Mouse (Mus musculus): ENCODE measurements around the gene Cct6b. TPM values are rescaled to one million over a fixed set of nuclear protein-coding genes. Genes with fewer than 3 reads are reported as not detected.

The Cct6b gene
- polyA plus RNA-seq, 1 experiment, result 0.16 TPM

DNA sequence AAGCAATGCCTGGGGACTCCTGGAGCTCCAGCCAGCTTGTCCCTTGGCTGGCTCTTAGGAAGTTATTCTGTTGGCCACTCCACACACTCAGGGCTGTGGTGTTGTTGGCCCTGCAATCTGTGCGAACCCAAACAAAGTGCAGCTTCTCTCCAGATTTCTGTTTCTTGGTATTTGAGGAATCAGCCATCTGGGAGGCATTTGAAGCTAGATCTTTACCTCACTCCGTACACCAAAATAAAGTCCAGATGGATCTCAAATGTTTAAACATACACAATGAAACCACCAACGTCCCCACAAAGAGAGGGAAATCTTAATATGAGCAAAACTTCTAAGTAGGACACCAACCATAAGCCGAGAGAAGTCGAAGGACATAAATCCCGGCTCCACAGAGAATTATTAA lies 71.5 kb downstream of the Cct6b start:
- no peaks in the 10 kb centered on the region for H3K4me1 ChIP-seq (replicated peaks; ENCODE audit: control insufficient read depth, insufficient read depth, low read length)
- WGBS, result 95% methylated on average over 6 of the region's 6 CpGs
- DNase-seq, result no peak

DNA sequence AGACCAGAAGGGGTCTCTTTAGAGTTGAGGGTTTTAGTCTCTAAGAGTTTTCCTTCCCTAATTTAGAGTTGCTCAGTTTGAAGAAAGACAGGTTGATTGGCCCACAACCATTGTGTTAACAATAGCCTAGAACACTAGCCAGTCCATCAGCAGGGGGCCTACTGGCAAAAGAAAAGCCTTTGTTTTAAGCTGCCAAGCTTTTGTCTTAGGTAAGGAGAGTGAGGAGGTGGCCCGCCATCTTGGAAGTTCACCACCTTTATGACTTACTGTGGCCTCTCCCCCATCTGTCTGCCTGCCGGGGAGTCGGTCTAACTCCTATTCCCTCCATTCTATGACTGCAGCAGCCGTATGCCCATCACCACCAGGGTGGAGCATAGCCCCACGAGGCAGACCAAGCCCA lies 73.6 kb downstream of the Cct6b start:
- H3K36me3 ChIP-seq (ENCODE audit: control insufficient read depth, insufficient read depth, low read length), result no peaks in the 10 kb centered on the region
- no peak overlapping the region for H3K27ac ChIP-seq (ENCODE audit: control insufficient read depth, insufficient read depth, low read length)
- H3K27me3 ChIP-seq (ENCODE audit: control insufficient read depth, insufficient read depth, low read length), result no peaks in the 10 kb centered on the region
- H3K4me1 ChIP-seq (replicated peaks; ENCODE audit: control insufficient read depth, insufficient read depth, low read length), result no peaks in the 10 kb centered on the region
- DNase-seq, result no peak
- 86% methylated on average over 5 of the region's 5 CpGs for WGBS
- TF ChIP-seq POLR2A (IDR thresholded peaks at IDR 0.05; ENCODE audit: control insufficient read depth, extremely low read depth, insufficient read depth, low read length, poor library complexity), result no peak
- no peak for TF ChIP-seq CTCF (IDR thresholded peaks at IDR 0.05; ENCODE audit: borderline replicate concordance, control insufficient read depth, extremely low read depth, insufficient read depth, low read length, poor library complexity)
- H3K4me3 ChIP-seq (ENCODE audit: control insufficient read depth, insufficient read depth, low read length), result no peak overlapping the region

More for the DNA sequence above, 71.5 kb downstream of the Cct6b start:
- no peak overlapping the region for H3K4me3 ChIP-seq (ENCODE audit: control insufficient read depth, insufficient read depth, low read length)
- TF ChIP-seq CTCF (IDR thresholded peaks at IDR 0.05; ENCODE audit: borderline replicate concordance, control insufficient read depth, extremely low read depth, insufficient read depth, low read length, poor library complexity), result no peak
- no peak for TF ChIP-seq POLR2A (IDR thresholded peaks at IDR 0.05; ENCODE audit: control insufficient read depth, extremely low read depth, insufficient read depth, low read length, poor library complexity)
- no peaks in the 10 kb centered on the region for H3K27me3 ChIP-seq (ENCODE audit: control insufficient read depth, insufficient read depth, low read length)
- H3K27ac ChIP-seq (ENCODE audit: control insufficient read depth, insufficient read depth, low read length), result no peak overlapping the region
- no peaks in the 10 kb centered on the region for H3K36me3 ChIP-seq (ENCODE audit: control insufficient read depth, insufficient read depth, low read length)

DNA sequence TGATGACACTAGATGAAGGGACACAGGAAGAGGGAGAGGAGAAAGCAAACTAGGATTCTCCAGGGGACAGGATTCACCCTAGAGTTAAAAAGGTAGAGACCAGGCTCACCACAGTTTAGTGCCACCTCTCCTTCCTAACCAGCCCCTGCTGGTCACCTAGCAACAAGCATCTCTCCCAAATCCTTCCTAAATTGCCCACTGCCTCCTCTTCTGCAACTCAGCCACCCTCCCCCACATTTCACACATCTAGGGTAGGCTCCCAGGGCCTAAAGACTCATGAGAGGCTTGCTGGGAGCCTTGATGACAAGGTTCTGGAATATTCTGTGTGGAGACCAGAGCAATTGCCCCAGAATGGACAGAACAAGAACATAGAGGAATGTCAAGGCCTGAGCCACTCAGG lies 76.5 kb downstream of the Cct6b start:
- DNase-seq, result no peak
- no peak for TF ChIP-seq CTCF (IDR thresholded peaks at IDR 0.05; ENCODE audit: borderline replicate concordance, control insufficient read depth, extremely low read depth, insufficient read depth, low read length, poor library complexity)
- TF ChIP-seq POLR2A (IDR thresholded peaks at IDR 0.05; ENCODE audit: control insufficient read depth, extremely low read depth, insufficient read depth, low read length, poor library complexity), result no peak

DNA sequence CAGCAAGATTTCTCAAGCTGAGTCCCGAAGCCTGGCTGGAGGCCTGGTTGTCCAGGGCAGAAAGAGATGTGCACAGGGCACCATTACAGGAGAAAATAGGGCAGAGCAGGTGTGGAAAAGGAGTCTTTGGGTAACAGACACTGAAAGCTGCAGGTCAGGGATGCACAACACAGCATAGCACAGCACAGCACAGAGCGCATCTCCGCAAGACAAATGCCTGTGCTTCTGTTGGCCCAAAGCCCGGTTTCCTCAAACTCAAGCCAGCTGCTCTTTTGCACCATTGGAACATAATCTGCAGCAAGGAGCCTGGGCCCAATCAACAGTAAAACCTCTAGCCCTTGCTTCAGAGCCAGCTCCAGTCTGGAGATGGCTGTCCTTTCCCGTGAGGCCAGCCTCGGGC lies 79.4 kb downstream of the Cct6b start:
- TF ChIP-seq POLR2A (IDR thresholded peaks at IDR 0.05; ENCODE audit: control insufficient read depth, extremely low read depth, insufficient read depth, low read length, poor library complexity), result no peak
- TF ChIP-seq CTCF (IDR thresholded peaks at IDR 0.05; ENCODE audit: borderline replicate concordance, control insufficient read depth, extremely low read depth, insufficient read depth, low read length, poor library complexity), result no peak
- Histone ChIP-seq H3K4me1 (replicated peaks; ENCODE audit: control insufficient read depth, insufficient read depth, low read length) (no peaks in the 10 kb centered on the region), H3K27ac (ENCODE audit: control insufficient read depth, insufficient read depth, low read length) (no peak overlapping the region), H3K27me3 (ENCODE audit: control insufficient read depth, insufficient read depth, low read length) (no peaks in the 10 kb centered on the region), H3K36me3 (ENCODE audit: control insufficient read depth, insufficient read depth, low read length) (no peaks in the 10 kb centered on the region), H3K4me3 (ENCODE audit: control insufficient read depth, insufficient read depth, low read length) (no peak overlapping the region)
- WGBS, result 89% methylated on average over 6 of the region's 6 CpGs
- no peak for DNase-seq

More for the DNA sequence above, 76.5 kb downstream of the Cct6b start:
- no peak overlapping the region for H3K27ac ChIP-seq (ENCODE audit: control insufficient read depth, insufficient read depth, low read length)
- H3K4me1 ChIP-seq (replicated peaks; ENCODE audit: control insufficient read depth, insufficient read depth, low read length), result no peaks in the 10 kb centered on the region
- H3K36me3 ChIP-seq (ENCODE audit: control insufficient read depth, insufficient read depth, low read length), result no peaks in the 10 kb centered on the region
- H3K27me3 ChIP-seq (ENCODE audit: control insufficient read depth, insufficient read depth, low read length), result no peaks in the 10 kb centered on the region
- no peak overlapping the region for H3K4me3 ChIP-seq (ENCODE audit: control insufficient read depth, insufficient read depth, low read length)

DNA sequence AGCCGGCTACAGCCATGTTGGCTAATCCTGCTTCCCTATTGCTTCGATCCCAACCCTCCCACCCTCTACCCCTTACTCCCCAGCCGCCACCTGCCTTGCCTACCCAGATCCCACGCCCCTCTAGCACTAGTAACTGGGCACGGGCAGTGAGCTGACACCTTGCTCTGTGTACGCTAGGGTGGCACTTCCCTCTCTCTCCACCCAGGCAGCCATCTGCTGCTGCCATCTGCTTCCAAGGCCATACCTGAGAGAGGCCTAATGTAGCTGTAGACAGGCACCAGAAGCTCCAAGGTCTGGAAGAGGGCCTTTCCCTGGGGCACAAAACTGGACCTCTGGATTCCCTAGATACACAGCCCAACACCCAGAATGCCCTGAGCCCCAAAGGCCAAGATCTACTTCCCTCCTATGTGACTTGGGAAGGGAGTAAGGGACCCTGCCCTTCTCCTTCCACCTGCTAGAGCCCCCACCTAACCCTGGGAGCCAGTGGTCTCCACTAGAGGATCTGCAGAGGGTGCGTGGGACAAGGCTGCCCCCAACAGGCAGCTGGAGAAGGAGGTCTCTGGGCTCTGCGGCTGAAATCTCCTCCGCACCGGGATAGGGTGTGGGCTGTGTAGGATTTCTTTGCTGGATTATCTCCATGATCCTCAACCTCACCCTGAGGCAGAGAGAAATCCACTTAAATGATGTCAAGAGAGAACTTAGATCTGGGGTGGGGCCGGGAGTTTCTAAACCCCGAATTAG lies 80.2 kb downstream of the Cct6b start:
- no peak overlapping the region for H3K27ac ChIP-seq (ENCODE audit: control insufficient read depth, insufficient read depth, low read length)
- no peaks in the 10 kb centered on the region for H3K27me3 ChIP-seq (ENCODE audit: control insufficient read depth, insufficient read depth, low read length)
- no peak overlapping the region for H3K4me3 ChIP-seq (ENCODE audit: control insufficient read depth, insufficient read depth, low read length)
- WGBS, result 65% methylated on average over 12 of the region's 12 CpGs
- H3K4me1 ChIP-seq (replicated peaks; ENCODE audit: control insufficient read depth, insufficient read depth, low read length), result no peaks in the 10 kb centered on the region
- no peaks in the 10 kb centered on the region for H3K36me3 ChIP-seq (ENCODE audit: control insufficient read depth, insufficient read depth, low read length)
- DNase-seq, result no peak
- no peak for TF ChIP-seq POLR2A (IDR thresholded peaks at IDR 0.05; ENCODE audit: control insufficient read depth, extremely low read depth, insufficient read depth, low read length, poor library complexity)

DNA sequence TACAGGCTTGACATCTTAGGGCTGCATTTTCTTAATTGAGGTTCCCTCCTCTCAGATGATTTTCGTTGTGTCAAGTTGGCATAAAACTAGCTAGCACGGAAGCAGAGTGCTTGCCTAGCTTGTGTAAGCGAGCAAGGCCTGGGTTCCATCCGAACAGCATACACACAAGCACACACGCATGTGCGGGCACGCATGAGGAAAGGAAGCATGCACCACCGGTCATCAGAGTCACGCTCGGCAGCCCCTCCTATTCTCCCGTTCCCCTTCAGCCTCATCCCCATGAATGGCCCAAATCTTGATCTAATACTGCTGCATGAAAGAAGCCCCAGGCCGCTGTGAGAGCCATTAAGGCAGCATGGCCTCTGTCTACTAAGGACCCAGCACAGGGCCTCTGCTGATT lies 85.6 kb downstream of the Cct6b start:
- no peaks in the 10 kb centered on the region for H3K27me3 ChIP-seq (ENCODE audit: control insufficient read depth, insufficient read depth, low read length)
- H3K4me1 ChIP-seq (replicated peaks; ENCODE audit: control insufficient read depth, insufficient read depth, low read length), result no peaks in the 10 kb centered on the region
- no peak for TF ChIP-seq CTCF (IDR thresholded peaks at IDR 0.05; ENCODE audit: borderline replicate concordance, control insufficient read depth, extremely low read depth, insufficient read depth, low read length, poor library complexity)
- TF ChIP-seq POLR2A (IDR thresholded peaks at IDR 0.05; ENCODE audit: control insufficient read depth, extremely low read depth, insufficient read depth, low read length, poor library complexity), result no peak
- no peak for DNase-seq
- no peaks in the 10 kb centered on the region for H3K36me3 ChIP-seq (ENCODE audit: control insufficient read depth, insufficient read depth, low read length)
- H3K27ac ChIP-seq (ENCODE audit: control insufficient read depth, insufficient read depth, low read length), result no peak overlapping the region
- WGBS, result 97% methylated on average over 12 of the region's 12 CpGs
- H3K4me3 ChIP-seq (ENCODE audit: control insufficient read depth, insufficient read depth, low read length), result no peak overlapping the region

Other genes starting within 250 kb of the Cct6b start
- gene Zfp830, start within 50 bp of the Cct6b start, polyA plus RNA-seq (2012; rRNA removed), result 8.1 and 8.7 TPM in 2 replicates
- 18.5 and 23.0 TPM in 2 replicates for gene Lig3, start 16.8 kb upstream of the Cct6b start, polyA plus RNA-seq (2012; rRNA removed)
- 13.4 and 16.3 TPM in 2 replicates for gene Rffl, start 106.9 kb upstream of the Cct6b start, polyA plus RNA-seq (2012; rRNA removed)
- gene Rad51d, start 126.3 kb upstream of the Cct6b start, polyA plus RNA-seq (2012; rRNA removed), result 22.0 and 22.6 TPM in 2 replicates
- 0.23 and 0.36 TPM in 2 replicates for gene Fndc8, start 127.8 kb upstream of the Cct6b start, polyA plus RNA-seq (2012; rRNA removed)
- 81.4 and 85.8 TPM in 2 replicates for gene Nle1, start 144.1 kb upstream of the Cct6b start, polyA plus RNA-seq (2012; rRNA removed)
- gene Unc45b, start 146.2 kb upstream of the Cct6b start, polyA plus RNA-seq (2012; rRNA removed), result 1.2 and 7.1 TPM in 2 replicates
- 7.0 and 8.4 TPM in 2 replicates for gene Slfn5, start 187.0 kb upstream of the Cct6b start, polyA plus RNA-seq (2012; rRNA removed)
- gene Slfn9, start 227.5 kb upstream of the Cct6b start, polyA plus RNA-seq (2012; rRNA removed), result 3.3 and 4.1 TPM in 2 replicates

All from thymus, adult 2 months (tissue).